Mouse (Mus musculus): ENCODE measurements around the gene Mex3a. TPM values are rescaled to one million over a fixed set of nuclear protein-coding genes. Genes with fewer than 3 reads are reported as not detected.
A peak's percentile ranks its signal among the peaks of the same experiment; 100 is the strongest.

Gene Mex3a
- total RNA-seq, 4 experiments from 2014 or later: 0.28 to 0.44 (median 0.33) TPM

DNA sequence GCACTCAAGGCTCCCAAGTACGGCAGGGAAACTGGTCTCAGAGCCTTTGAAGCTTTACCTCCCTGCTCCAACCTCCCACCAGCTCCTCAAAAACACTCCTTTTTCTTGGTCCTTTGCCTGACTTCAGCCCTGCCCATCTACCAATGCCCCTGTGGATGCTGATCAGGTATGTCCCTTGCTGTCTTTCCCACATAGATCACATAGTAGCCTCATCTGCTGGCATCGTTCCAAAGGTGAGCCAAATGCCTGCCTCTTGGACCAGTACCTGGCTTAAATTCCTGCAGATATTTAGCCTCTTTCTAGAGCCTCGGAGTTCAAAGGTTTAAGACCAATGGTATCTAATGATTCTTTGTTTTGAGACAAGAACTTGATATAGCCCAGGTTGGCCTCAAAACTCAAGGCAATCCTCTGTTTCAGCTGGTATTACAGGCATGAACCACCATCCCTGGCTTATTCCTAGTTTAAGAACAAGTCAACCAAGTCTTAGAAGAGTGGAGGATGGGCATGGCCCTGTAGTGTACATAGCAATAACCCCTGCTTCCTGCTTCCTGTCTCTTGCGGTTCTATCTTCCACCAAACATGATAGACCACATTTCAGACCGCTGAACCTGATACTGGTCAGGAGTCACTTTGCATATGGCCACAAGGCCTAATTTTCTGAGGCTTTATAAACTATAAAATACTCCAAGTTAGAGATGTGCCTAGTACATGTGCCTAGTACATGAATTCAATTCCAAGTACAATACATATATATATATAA lies 11.6 kb downstream of the Mex3a start:
- no peak for DNase-seq (ENCODE audit: low spot score)

DNA sequence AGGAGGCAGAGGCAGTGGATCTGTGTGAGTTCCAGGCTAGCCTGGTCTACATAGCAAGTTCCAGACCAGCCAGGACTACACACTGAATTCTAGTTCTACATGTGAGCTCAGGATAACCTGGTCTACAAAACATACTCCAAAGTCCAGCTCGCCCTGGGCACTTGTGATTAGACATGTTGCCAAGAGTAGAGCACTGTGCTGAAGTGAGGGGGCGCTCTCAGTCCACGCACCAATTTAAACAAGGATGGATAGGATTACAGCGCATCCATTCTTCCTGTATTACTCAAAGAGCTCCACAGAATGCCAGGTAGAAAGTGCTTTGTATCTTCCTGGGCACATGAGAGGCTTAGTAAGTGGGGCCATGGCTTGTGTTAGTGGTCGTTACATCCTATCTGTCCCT lies 12.3 kb downstream of the Mex3a start:
- DNase-seq (ENCODE audit: low spot score): no peak

DNA sequence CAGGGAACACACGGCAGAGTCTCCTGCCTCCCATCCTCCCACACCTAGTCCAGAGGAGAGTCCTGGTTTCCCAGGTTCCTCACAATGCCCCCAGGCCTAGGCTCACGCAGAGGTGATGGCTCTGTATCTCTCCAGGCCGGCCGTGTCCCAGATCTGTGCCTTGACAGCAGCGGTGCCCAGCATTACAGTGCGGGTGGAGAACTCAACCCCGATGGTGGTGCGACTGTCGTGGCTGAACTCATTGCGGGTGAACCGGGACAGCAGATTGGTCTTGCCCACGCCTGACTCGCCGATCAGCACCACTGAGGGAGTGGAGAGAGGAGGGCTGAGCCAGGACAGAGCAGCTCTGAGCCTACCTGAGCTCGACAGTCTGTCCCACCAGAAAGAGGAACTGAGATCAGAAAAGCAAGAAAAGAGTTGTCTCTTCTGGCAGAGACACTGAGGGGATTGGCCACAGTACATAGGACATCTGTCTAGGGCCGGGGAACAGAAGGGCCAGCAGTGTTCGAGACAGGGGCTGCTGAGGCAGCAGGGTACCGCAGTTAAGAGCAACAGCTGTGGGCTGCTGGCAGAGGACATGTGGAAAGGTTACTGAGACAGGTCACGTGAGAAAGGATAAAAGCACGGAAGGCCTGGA lies 12.9 kb downstream of the Mex3a start:
- no peak for DNase-seq (ENCODE audit: low spot score)

- DNase-seq (ENCODE audit: low spot score): no peak
These were observed 14.7 kb downstream of the Mex3a start for GRCm38 (mm10) chr3:88546674-88547418.

GRCm38 (mm10) chr3:88548180-88548917 lies 16.2 kb downstream of the Mex3a start, which contains the start of gene Rab25:
Gene Rab25, minus strand, starts transcription at chr3:88548300.
- DNase-seq (ENCODE audit: low spot score): no peak

GRCm38 (mm10) chr3:88551586-88551985 lies 19.4 kb downstream of the Mex3a start:
- no peak for DNase-seq (ENCODE audit: low spot score)

- DNase-seq (ENCODE audit: low spot score): no peak
These were observed 20.0 kb downstream of the Mex3a start for GRCm38 (mm10) chr3:88552082-88552645.

GRCm38 (mm10) chr3:88552676-88553524 lies 20.7 kb downstream of the Mex3a start, which contains the start of gene Lamtor2:
Gene Lamtor2, minus strand, starts transcription at chr3:88553074.
- DNase-seq (ENCODE audit: low spot score): peak; percentile 99

DNA sequence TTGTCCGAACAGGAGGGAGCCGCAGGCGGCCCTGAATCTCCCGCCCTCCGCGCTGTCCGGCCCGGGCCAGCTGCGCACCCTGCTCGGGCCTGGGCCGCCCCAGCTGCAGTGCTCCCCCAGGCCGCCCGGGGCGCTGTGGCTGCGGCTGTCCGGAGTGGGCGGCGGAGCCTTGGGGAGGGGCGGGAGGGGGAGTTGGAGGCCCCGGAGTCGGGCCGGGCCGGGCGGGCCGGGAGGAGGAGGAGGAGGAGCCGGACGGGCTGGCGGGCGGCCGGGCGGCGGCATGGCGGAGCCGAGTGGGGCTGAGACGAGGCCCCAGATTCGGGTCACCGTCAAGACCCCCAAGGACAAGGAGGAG lies 21.3 kb downstream of the Mex3a start, which contains the start of gene Ubqln4:
Gene Ubqln4, plus strand, starts transcription at position 234 of the 355 bp plus-strand sequence.
- DNase-seq (ENCODE audit: low spot score): peak; percentile 87

GRCm38 (mm10) chr3:88553880-88554586 lies 21.8 kb downstream of the Mex3a start:
- DNase-seq (ENCODE audit: low spot score): peak; percentile 47

DNA sequence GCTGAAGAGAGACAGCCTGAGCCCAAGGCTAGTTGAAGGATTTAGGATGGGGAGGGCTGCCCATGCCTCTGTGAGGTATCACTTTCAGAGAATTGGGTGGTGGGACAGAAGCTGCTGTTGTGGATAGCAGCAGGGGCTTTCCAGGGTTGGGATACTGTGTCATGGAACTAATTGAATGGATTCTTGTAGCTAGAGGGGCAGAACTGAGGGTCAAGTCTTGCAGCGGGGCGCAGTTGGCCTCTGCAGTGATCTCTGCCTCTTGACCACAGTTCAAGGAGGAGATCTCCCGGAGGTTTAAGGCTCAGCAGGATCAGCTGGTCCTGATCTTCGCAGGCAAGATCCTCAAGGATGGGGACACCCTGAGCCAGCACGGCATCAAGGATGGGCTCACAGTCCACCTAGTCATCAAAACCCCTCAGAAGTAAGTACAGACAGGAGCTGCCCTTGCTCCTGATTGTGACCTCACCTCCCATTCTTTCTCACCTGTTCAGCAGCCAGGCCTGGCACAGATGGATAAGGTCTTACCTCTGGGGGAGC lies 22.9 kb downstream of the Mex3a start:
- no peak for DNase-seq (ENCODE audit: low spot score)

GRCm38 (mm10) chr3:88555731-88556130 lies 23.5 kb downstream of the Mex3a start:
- no peak for DNase-seq (ENCODE audit: low spot score)

DNA sequence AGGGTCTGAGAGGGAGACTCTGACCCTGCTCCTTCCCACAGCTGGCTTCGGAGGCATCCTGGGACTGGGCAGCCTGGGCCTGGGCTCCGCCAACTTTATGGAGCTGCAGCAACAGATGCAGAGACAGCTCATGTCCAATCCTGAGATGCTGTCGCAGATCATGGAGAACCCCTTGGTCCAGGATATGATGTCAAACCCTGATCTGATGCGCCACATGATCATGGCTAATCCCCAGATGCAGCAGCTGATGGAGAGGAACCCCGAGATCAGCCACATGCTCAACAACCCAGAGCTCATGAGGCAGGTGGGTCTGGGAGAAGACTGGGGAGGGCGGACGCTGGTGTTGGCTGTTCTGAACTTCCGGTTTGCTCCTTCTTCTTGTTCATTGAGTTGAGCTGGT lies 24.4 kb downstream of the Mex3a start:
- no peak for DNase-seq (ENCODE audit: low spot score)

DNA sequence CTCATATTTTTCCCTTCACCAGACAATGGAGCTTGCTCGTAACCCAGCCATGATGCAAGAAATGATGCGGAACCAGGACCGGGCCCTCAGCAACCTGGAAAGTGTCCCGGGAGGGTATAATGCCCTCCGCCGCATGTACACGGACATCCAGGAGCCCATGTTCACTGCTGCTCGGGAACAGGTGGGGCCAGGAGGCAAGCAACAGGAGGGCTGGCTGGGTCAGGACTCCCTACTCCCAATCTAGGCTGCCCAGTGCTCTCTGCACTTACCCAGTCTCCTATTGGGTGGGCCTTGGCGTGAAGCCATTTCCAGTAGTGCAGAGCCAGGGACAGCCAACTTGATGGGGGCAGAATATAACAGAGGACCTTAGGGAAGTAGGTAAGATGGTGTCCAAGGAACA lies 27.4 kb downstream of the Mex3a start:
- DNase-seq (ENCODE audit: low spot score): no peak

- DNase-seq (ENCODE audit: low spot score): no peak
These were observed 29.8 kb downstream of the Mex3a start for GRCm38 (mm10) chr3:88561989-88562388.

DNA sequence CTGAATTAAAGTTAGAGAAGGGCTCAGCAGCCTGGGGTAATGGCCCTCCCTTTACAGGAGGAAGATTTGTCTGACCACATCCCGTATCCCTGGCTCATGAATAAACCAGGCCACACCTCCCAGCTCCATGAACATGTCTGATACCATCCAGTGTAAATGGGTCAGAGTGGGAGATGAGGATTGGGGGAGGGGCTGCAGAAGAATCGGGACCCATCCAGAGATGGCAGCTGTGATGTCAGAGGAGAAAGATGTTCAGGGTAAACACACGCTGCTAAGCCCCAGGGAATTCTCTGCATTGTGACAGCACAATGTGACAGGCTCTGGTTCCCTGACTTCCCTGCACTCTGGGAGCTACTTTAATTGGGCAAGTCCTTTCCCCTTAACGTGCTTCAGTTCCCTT lies 31.2 kb downstream of the Mex3a start:
- no peak for DNase-seq (ENCODE audit: low spot score)

GRCm38 (mm10) chr3:88563966-88564365 lies 31.8 kb downstream of the Mex3a start:
- DNase-seq (ENCODE audit: low spot score): no peak

GRCm38 (mm10) chr3:88566116-88566515 lies 33.9 kb downstream of the Mex3a start:
- DNase-seq (ENCODE audit: low spot score): no peak

DNA sequence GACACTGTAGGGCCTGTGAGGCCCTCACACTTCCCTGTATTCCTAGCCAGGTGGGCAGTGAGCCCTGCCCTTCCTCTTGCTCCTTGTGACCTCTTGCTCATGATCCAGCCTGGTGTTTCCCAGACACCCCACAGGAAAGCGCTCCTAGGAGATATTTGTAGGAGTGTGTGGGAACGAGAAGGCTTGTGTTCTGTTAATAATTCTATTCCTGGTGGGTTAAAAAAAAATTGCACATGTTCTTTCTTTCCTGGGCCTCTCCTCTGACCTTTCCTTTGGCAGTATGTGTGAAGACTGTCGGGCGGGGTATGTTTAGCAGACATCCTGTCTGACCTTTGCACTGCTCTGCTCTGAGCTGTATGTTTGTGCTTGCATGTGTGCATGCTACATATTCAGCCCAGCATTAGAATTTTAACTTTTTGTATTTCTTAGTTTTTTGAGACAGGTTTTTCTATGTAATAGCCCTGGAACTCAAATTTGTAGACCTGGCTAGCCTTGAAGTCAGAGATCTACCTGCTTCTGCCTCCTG lies 34.4 kb downstream of the Mex3a start:
- no peak for DNase-seq (ENCODE audit: low spot score)
